Mouse (Mus musculus) E14TG2a.4 (cell line): ENCODE results near the gene Susd4.

Source experiments
- CTCF ChIP-seq: conservative IDR thresholded peaks from 2 replicates; pipeline ENCODE4 v1.5.1; 2014; ENCODE audit warnings: low read length
- POU5F1 ChIP-seq: IDR thresholded peaks from 2 replicates; pipeline ENCODE4 v1.6.1; 2014; ENCODE audit warnings: low read length, borderline replicate concordance

- TF ChIP-seq CTCF: no peak
- TF ChIP-seq POU5F1: no peak
Observed at GRCm38 (mm10) chr1:182856636-182857035, 93.0 kb downstream of the Susd4 start.
